Mouse (Mus musculus) MEL (cell line): Measurements from ENCODE around the gene Siae.

Experiments
- CHD2 ChIP-seq: IDR thresholded peaks from 2 replicates; pipeline ENCODE4 v1.6.1; 2011; ENCODE audit warnings: low read length, improper control_type of control experiment
- CTCF ChIP-seq, 3 experiments: IDR thresholded peaks in 2 of 3; conservative IDR thresholded peaks in 1 of 3; 2 replicates each; pipeline ENCODE4 v1.5.1; 2011 to 2012; ENCODE audit warnings: low read length in 3 of 3, low read depth in 2 of 3, mild to moderate bottlenecking in 2 of 3, improper control_type of control experiment in 1 of 3, inconsistent platforms in 1 of 3, mixed read lengths in 1 of 3, moderate library complexity in 1 of 3; ENCODE audit not compliant: control insufficient read depth in 1 of 3, insufficient read depth in 1 of 3, poor library complexity in 1 of 3, severe bottlenecking in 1 of 3
- EP300 ChIP-seq, 2 experiments: IDR thresholded peaks; 2 replicates each; pipeline ENCODE4 v1.6.1; 2011; ENCODE audit warnings: improper control_type of control experiment in 2 of 2, low read length in 2 of 2, low read depth in 1 of 2, mild to moderate bottlenecking in 1 of 2
- GATA1 ChIP-seq: IDR thresholded peaks from 2 replicates; pipeline ENCODE4 v1.6.1; 2011; ENCODE audit warnings: low read depth, low read length, improper control_type of control experiment
- JUND ChIP-seq: IDR thresholded peaks from 2 replicates; pipeline ENCODE4 v1.6.1; 2011; ENCODE audit warnings: low read depth, mild to moderate bottlenecking, improper control_type of control experiment, low read length
- MAFK ChIP-seq: IDR thresholded peaks from 2 replicates; pipeline ENCODE4 v1.6.1; 2011; ENCODE audit warnings: low read depth, mild to moderate bottlenecking, low read length, improper control_type of control experiment, borderline replicate concordance
- NELFE ChIP-seq: IDR thresholded peaks from 2 replicates; pipeline ENCODE4 v1.6.1; 2011; ENCODE audit warnings: low read depth, low read length, improper control_type of control experiment
- POLR2A ChIP-seq, 2 experiments: IDR thresholded peaks; 2 replicates each; pipeline ENCODE4 v1.6.1; 2011 to 2012; ENCODE audit warnings: low read length in 2 of 2, mild to moderate bottlenecking in 2 of 2, control low read depth in 1 of 2, improper control_type of control experiment in 1 of 2, low read depth in 1 of 2, moderate library complexity in 1 of 2; ENCODE audit not compliant: control insufficient read depth in 1 of 2, insufficient read depth in 1 of 2, poor library complexity in 1 of 2
- POLR2AphosphoS2 ChIP-seq: IDR thresholded peaks from 2 replicates; pipeline ENCODE4 v1.6.1; 2011; ENCODE audit warnings: low read length, improper control_type of control experiment
- USF2 ChIP-seq, 2 experiments: IDR thresholded peaks; 2 replicates each; pipeline ENCODE4 v1.6.1; 2011 to 2012; ENCODE audit warnings: improper control_type of control experiment in 2 of 2, low read length in 2 of 2, borderline replicate concordance in 1 of 2, inconsistent platforms in 1 of 2, low read depth in 1 of 2, mild to moderate bottlenecking in 1 of 2; ENCODE audit not compliant: insufficient read depth in 1 of 2
- ZMIZ1 ChIP-seq: IDR thresholded peaks from 2 replicates; pipeline ENCODE4 v1.6.1; 2012; ENCODE audit warnings: low read depth, mild to moderate bottlenecking, inconsistent platforms, low read length, improper control_type of control experiment, moderate library complexity

- TF ChIP-seq CTCF (IDR thresholded peaks at IDR 0.05 in 2 of 3, conservative IDR thresholded peaks at IDR 0.05 in 1 of 3; ENCODE audit: control insufficient read depth in 1 of 3, insufficient read depth in 1 of 3, low read depth in 2 of 3, low read length in 3 of 3, poor library complexity in 1 of 3, severe bottlenecking in 1 of 3), result no peak
- no peak for TF ChIP-seq POLR2A (IDR thresholded peaks at IDR 0.05; ENCODE audit: control insufficient read depth in 1 of 2, insufficient read depth in 1 of 2, low read depth in 1 of 2, low read length in 2 of 2, poor library complexity in 1 of 2)
- no peak for TF ChIP-seq CHD2
- TF ChIP-seq EP300 (IDR thresholded peaks at IDR 0.05; ENCODE audit: low read depth in 1 of 2, low read length in 2 of 2), result no peak
- no peak for TF ChIP-seq GATA1
- no peak for TF ChIP-seq NELFE
- TF ChIP-seq JUND, result no peak
- no peak for TF ChIP-seq USF2 (IDR thresholded peaks at IDR 0.05; ENCODE audit: borderline replicate concordance in 1 of 2, insufficient read depth in 1 of 2, low read depth in 1 of 2, low read length in 2 of 2)
- TF ChIP-seq MAFK, result no peak
- no peak for TF ChIP-seq POLR2AphosphoS2
- TF ChIP-seq ZMIZ1, result no peak
Observed at GRCm38 (mm10) chr9:37537658-37538250, 17.7 kb upstream of the Siae start.
